Mouse (Mus musculus): Measurements from ENCODE around the gene Idua. TPM values are rescaled to one million over a fixed set of nuclear protein-coding genes. Genes with fewer than 3 reads are reported as not detected.

The Idua gene
- polyA plus RNA-seq, 1 experiment from 2014 or later: 4.8 TPM

DNA sequence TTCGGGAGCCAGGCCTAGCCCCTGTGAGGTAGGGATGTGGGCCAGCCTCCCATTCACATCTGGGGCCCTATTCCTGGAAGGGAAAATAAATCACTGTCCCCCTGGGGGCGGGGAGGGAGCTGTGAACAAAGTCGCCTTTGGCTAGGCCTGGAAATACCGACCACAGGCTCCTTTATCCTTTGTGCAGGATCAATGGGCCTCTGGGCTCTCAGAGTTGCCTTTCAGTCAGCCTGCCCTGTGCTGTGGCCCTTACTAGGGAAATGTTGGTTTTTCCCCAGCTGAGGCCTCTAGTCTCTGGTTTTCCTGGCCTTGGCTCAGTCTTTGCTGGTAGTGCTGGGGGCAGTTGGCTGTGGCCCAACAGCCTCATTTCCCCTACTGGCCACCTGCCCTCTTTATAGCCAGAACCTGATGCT lies 37.2 kb downstream of the Idua start:
- Histone ChIP-seq H3K9me3 (ENCODE audit: control insufficient read depth) (no peaks in the 10 kb centered on the region), H3K4me1 (replicated peaks; ENCODE audit: control insufficient read depth, insufficient read depth, low read length) (peaks cover 4% of the 10 kb centered on the region; the same call in 1 of the 2 replicates), H3K27me3 (replicated peaks; ENCODE audit: control insufficient read depth, insufficient read depth, low read length) (no peaks in the 10 kb centered on the region), H3K27ac (ENCODE audit: low read depth, low read length) (no peak overlapping the region), H3K4me3 (ENCODE audit: low read depth, low read length) (no peak overlapping the region), H3K9ac (ENCODE audit: low read depth, low read length) (no peak overlapping the region), H3K4me2 (replicated peaks; ENCODE audit: low read depth) (no peak overlapping the region), H3K36me3 (ENCODE audit: control insufficient read depth, insufficient read depth) (no peaks in the 10 kb centered on the region)
- WGBS: 39% methylated on average over 4 of the region's 4 CpGs
- no peak for TF ChIP-seq CTCF (IDR thresholded peaks at IDR 0.05; ENCODE audit: low read depth)
- no peak for ATAC-seq

DNA sequence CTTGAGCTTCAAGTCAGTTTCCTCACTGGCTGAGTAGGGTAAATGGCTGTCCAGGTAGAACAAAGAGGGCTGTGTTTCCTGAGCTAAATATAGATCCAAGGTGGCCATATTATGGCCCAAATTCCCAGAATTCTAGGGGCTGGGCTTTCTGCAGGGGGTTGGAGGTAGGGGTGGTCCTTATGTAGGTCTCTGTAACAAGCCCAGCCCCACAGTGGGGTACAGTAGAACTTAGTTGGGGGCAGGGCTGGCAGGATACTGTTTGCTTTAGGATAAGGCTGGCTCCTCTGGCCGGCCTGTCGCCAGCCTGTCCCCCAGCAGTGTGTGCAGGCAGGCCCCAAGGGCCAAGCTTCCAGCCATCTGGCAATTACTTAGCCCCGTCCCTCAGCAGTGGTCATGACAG lies 40.2 kb downstream of the Idua start:
- ATAC-seq: peak; percentile 20
- Histone ChIP-seq H3K4me3 (ENCODE audit: low read depth, low read length) (no peak overlapping the region), H3K4me2 (replicated peaks; ENCODE audit: low read depth) (no peak overlapping the region), H3K27ac (ENCODE audit: low read depth, low read length) (peak overlapping the region; percentile 8; the same call in 1 of the 2 replicates), H3K36me3 (ENCODE audit: control insufficient read depth, insufficient read depth) (peaks cover 10% of the 10 kb centered on the region), H3K9ac (ENCODE audit: low read depth, low read length) (no peak overlapping the region), H3K27me3 (replicated peaks; ENCODE audit: control insufficient read depth, insufficient read depth, low read length) (no peaks in the 10 kb centered on the region), H3K9me3 (ENCODE audit: control insufficient read depth) (no peaks in the 10 kb centered on the region), H3K4me1 (replicated peaks; ENCODE audit: control insufficient read depth, insufficient read depth, low read length) (peaks cover 16% of the 10 kb centered on the region; the same call in 1 of the 2 replicates)
- TF ChIP-seq CTCF (IDR thresholded peaks at IDR 0.05; ENCODE audit: low read depth): no peak
- 25% methylated on average over 3 of the region's 3 CpGs for WGBS

DNA sequence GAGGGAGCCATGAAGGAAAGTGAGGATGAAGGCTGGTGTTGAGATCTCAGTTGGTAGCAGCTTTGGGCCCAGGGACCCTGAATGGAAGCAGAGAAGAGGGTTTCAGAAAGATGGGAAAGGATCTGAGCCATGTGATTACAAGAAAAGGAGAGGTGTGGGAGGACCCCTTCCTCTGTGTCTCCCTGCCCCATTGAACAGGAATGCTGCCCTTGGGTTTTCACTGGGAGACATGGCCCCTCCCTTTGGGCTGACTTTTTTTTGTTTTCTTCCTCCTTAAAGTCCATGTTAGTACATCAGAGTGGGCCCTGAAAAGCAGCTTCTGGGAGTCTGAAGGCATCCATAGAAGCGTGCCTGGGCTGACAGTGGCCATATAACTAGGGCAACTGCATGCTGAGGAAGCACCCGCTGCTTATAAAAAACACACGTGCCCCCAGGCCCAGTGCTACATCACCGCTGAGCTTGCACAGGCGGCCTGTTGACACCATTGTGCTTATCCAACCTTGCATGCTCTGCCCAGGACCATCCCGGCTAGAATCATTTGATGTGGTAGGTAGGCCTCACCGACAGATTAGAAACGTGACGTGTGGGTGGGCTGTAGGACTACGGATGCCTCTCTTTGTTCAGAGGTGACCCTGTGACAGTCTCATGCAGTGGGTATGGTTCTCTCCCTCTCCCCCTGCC lies 41.4 kb downstream of the Idua start:
- Histone ChIP-seq H3K4me2 (replicated peaks; ENCODE audit: low read depth) (no peak overlapping the region), H3K27me3 (replicated peaks; ENCODE audit: control insufficient read depth, insufficient read depth, low read length) (no peaks in the 10 kb centered on the region), H3K4me1 (replicated peaks; ENCODE audit: control insufficient read depth, insufficient read depth, low read length) (peaks cover 16% of the 10 kb centered on the region; the same call in 1 of the 2 replicates), H3K9ac (ENCODE audit: low read depth, low read length) (no peak overlapping the region), H3K9me3 (ENCODE audit: control insufficient read depth) (no peaks in the 10 kb centered on the region), H3K4me3 (ENCODE audit: low read depth, low read length) (no peak overlapping the region), H3K27ac (ENCODE audit: low read depth, low read length) (no peak overlapping the region), H3K36me3 (ENCODE audit: control insufficient read depth, insufficient read depth) (peaks cover 22% of the 10 kb centered on the region)
- ATAC-seq: no peak
- WGBS: 75% methylated on average over 10 of the region's 10 CpGs
- no peak for TF ChIP-seq CTCF (IDR thresholded peaks at IDR 0.05; ENCODE audit: low read depth)

DNA sequence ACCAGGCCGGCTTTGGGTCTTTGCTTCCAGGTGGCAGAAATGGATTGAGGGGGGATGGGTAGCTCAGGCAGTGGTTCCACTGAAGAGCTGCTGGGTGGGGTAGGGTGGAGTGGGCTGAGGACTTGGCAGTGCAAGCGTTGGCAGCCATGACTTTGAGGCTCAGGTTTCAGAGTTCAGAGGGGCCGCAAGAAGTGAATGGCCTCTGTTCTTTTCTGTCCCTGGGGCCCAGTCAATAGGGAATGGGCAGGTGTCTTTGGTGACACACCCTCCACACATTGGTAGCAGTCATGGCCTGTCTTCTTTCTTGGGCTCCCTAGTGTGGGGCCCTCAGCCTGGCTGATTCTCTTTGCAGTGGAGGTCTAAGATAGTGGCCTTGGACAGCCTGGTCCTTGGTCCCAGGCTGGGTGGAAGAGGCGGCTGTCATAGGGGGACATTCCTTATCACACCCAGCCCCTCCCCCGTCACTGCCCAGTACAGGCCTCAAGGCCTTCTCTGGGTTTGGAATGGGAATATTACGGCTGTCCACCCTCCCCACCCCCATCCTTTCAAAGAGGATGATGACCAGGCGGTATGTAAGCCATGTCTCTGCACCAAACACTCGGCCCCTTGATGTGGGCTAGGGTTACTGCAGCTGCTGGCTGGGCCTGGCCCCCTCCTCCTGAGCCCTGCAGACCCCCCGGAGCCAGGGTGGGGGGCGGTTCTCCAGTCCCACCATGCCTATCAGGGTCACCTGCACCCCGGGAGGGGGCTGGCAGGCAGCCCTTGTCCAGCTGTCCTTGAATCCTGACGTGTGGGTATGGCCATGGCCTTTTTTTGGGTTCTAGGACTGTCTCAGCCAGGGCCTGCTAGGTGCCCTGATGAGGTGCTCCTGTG lies 43.9 kb downstream of the Idua start:
- Histone ChIP-seq H3K4me1 (replicated peaks; ENCODE audit: control insufficient read depth, insufficient read depth, low read length) (peaks cover 16% of the 10 kb centered on the region; the same call in 1 of the 2 replicates), H3K4me2 (replicated peaks; ENCODE audit: low read depth) (0 out of 2 replicates have a peak overlapping the region, but pooled peaks have one; percentile 13), H3K9ac (ENCODE audit: low read depth, low read length) (no peak overlapping the region), H3K27ac (ENCODE audit: low read depth, low read length) (0 out of 2 replicates have a peak overlapping the region, but pooled peaks have one; percentile 41), H3K36me3 (ENCODE audit: control insufficient read depth, insufficient read depth) (peaks cover 30% of the 10 kb centered on the region), H3K4me3 (ENCODE audit: low read depth, low read length) (no peak overlapping the region), H3K9me3 (ENCODE audit: control insufficient read depth) (no peaks in the 10 kb centered on the region), H3K27me3 (replicated peaks; ENCODE audit: control insufficient read depth, insufficient read depth, low read length) (no peaks in the 10 kb centered on the region)
- peak; percentile 79 for ATAC-seq
- TF ChIP-seq CTCF (IDR thresholded peaks at IDR 0.05; ENCODE audit: low read depth): no peak
- 46% methylated on average over 12 of the region's 12 CpGs for WGBS

DNA sequence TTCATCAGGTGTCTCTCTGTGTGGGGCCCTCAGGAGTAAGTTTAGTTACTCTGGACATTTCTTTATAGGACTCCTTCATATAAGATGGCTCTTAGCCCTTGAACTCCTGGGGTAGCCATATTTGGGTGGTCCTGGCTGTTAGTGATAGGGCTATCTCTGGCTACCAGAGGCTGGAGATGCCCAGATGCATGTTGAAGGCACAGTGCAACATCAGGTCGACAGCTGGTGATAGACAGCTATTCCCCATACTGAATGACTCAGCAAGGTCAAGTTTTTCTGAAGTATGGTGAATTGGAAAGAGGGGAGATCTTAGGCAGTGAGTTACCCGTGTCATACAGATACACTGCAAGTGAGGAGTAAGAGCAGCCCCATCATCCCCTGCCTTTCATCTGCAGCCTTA lies 47.6 kb downstream of the Idua start:
- no peak overlapping the region for H3K4me3 ChIP-seq (ENCODE audit: low read depth, low read length)
- no peak overlapping the region for H3K4me2 ChIP-seq (replicated peaks; ENCODE audit: low read depth)
- peaks cover 11% of the 10 kb centered on the region; the same call in 1 of the 2 replicates for H3K4me1 ChIP-seq (replicated peaks; ENCODE audit: control insufficient read depth, insufficient read depth, low read length)
- H3K9ac ChIP-seq (ENCODE audit: low read depth, low read length): no peak overlapping the region
- peak overlapping the region; percentile 54; the same call in 1 of the 2 replicates for H3K27ac ChIP-seq (ENCODE audit: low read depth, low read length)
- H3K36me3 ChIP-seq (ENCODE audit: control insufficient read depth, insufficient read depth): peaks cover 30% of the 10 kb centered on the region
- H3K9me3 ChIP-seq (ENCODE audit: control insufficient read depth): no peaks in the 10 kb centered on the region
- no peaks in the 10 kb centered on the region for H3K27me3 ChIP-seq (replicated peaks; ENCODE audit: control insufficient read depth, insufficient read depth, low read length)
- ATAC-seq: no peak
- 53% methylated on average over 2 of the region's 2 CpGs for WGBS
- no peak for TF ChIP-seq CTCF (IDR thresholded peaks at IDR 0.05; ENCODE audit: low read depth)

DNA sequence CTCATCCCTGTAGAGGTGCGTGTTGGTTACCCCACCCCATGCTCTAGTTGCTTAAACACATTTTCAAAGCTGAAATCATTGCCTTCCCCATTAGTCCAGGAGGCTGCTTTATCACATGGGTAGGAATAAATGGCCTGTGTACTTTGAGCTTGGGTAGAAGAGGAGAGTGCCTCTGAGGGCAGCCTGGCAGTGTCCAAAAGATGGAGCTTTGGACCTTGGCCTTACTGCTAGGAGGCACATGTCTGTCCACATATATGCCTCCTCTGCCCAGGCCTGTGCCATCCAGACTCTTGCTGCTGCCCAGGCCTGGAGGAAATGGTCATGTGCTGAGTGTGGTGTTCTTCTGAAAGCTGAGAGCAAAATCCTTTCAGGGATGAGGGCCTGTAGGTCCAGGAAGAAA lies 48.3 kb downstream of the Idua start:
- Histone ChIP-seq H3K27ac (ENCODE audit: low read depth, low read length) (peak overlapping the region; percentile 61), H3K4me3 (ENCODE audit: low read depth, low read length) (no peak overlapping the region), H3K9me3 (ENCODE audit: control insufficient read depth) (no peaks in the 10 kb centered on the region), H3K4me2 (replicated peaks; ENCODE audit: low read depth) (no peak overlapping the region), H3K9ac (ENCODE audit: low read depth, low read length) (no peak overlapping the region), H3K36me3 (ENCODE audit: control insufficient read depth, insufficient read depth) (peaks cover 30% of the 10 kb centered on the region), H3K27me3 (replicated peaks; ENCODE audit: control insufficient read depth, insufficient read depth, low read length) (no peaks in the 10 kb centered on the region), H3K4me1 (replicated peaks; ENCODE audit: control insufficient read depth, insufficient read depth, low read length) (peaks cover 7% of the 10 kb centered on the region; the same call in 1 of the 2 replicates)
- TF ChIP-seq CTCF (IDR thresholded peaks at IDR 0.05; ENCODE audit: low read depth): no peak
- peak; percentile 76 for ATAC-seq
- WGBS: 39% methylated on average over 1 of the region's 1 CpGs
